Mouse (Mus musculus) forelimb bud, embryonic 11.5 days (tissue): ENCODE data around the gene Calhm1.

Experiments
- DNase-seq: peaks from one replicate; pipeline ENCODE4 v3.0.0-alpha.2; 2012; ENCODE audit warnings: low read depth, low spot score

Gene Calhm1

GRCm38 (mm10) chr19:47144154-47144553, at the start of gene Calhm1:
Gene Calhm1 (minus strand): TSS chr19:47144254.
- no peak for DNase-seq

DNA sequence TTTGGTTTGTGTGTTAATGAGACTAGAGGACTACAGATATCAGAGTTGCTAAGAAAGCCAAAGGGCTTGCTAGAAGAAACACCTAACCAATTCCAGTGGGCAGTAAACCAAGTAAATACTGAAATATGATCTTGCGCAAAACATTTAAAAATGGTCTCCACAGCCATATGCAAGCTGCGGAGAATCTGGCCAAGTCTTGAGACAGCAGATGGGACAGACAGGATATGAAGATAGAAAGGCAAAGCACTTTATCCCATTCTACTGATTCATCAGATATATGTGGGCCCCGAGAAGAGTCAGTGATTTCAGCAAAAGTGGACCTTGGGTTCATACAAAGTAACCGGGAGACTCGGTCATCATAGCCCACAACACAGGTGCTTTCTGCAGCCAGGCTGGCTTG, 48.1 kb upstream of the Calhm1 start:
- DNase-seq: no peak

- peak; percentile 23 for DNase-seq
Measured at GRCm38 (mm10) chr19:47188515-47189128, 44.6 kb upstream of the Calhm1 start.

DNA sequence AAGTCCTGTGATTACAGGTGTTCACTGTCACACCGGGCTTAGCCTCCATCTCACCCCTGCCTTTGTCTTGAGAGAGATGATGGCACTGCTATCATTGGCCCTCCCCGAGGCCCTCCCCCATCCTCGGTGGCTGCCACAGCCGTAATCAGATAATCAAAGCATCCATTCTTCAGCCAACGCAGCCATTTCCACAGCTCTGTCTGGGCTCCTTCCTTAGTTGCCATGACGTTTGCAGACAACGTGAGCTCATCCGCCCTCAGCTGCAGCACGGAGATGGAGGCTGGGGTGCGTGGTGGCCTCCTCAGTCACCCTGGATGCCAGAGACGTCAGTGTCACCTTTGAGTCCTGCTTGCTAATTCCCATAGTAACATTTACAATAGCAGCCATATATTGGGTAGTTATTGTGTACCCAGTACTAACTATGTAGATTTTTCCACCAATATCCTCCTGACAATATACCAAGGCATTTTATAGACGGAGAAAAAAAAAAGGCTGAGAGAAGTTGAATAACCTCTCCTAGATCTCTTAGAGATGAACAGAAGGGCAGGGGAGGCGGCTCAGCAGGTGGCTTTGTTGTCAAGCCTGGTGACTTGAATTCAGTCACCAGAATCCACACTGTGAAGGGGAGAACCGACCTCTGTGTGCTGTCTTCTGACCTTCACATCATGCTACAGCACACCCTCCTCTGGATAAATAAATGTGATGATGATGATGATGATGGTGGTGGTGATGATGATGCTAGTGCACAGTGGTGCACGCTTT, 42.6 kb upstream of the Calhm1 start:
- no peak for DNase-seq

- no peak for DNase-seq
Measured at GRCm38 (mm10) chr19:47184736-47185135, 40.7 kb upstream of the Calhm1 start.

GRCm38 (mm10) chr19:47184221-47184620, 40.2 kb upstream of the Calhm1 start:
- DNase-seq: no peak

GRCm38 (mm10) chr19:47180011-47180410, 36.0 kb upstream of the Calhm1 start:
- DNase-seq: no peak

GRCm38 (mm10) chr19:47179272-47179809, 35.3 kb upstream of the Calhm1 start:
- DNase-seq: no peak

- peak; percentile 71 for DNase-seq
Measured at GRCm38 (mm10) chr19:47178431-47179271, 34.6 kb upstream of the Calhm1 start, which contains the start of gene Neurl1a. Gene Neurl1a (plus strand): TSS chr19:47178820.

DNA sequence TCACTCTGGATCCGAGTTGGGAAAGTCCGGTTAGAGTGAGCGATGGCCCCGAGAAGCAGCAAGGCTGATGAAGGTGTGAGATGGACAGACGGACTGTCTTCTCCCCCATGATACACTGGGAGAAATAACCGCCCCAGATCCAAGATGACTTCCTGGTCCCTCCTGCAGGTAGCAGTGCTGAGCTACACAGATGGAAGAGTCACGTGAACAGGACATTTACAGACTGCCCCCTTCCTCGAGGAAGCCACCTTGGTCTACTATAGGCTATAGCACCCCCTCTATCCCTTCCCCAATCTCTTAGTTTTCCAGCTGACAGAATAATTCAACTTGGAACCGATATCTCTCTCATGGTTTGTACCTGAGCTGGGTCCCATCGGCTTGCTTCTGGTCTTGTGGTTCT, 33.9 kb upstream of the Calhm1 start:
- peak; percentile 46 for DNase-seq

- DNase-seq: no peak
Measured at GRCm38 (mm10) chr19:47176916-47177505, 33.0 kb upstream of the Calhm1 start.

DNA sequence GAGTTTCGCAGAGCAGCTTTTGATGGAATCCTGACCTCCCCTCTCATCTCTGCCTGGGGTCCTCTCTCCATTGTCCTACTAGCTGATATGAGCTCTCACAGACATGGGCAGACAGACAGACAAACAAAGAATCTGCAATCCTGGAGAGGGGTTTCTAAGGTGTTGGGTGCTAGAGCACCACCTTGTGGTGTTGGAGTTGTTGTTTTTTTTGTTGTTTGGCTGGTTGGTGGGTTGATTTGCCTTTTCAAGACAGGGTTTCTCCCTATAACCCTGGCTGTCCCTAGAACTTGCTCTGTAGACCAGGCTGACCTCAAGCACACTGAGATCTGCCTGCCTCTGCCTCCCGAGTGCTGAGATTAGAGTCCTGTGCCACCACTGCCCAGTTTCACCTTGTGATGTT, 31.4 kb upstream of the Calhm1 start:
- DNase-seq: no peak

- no peak for DNase-seq
Measured at GRCm38 (mm10) chr19:47174515-47174914, 30.5 kb upstream of the Calhm1 start.

GRCm38 (mm10) chr19:47168793-47169412, 24.8 kb upstream of the Calhm1 start:
- peak; percentile 80 for DNase-seq

DNA sequence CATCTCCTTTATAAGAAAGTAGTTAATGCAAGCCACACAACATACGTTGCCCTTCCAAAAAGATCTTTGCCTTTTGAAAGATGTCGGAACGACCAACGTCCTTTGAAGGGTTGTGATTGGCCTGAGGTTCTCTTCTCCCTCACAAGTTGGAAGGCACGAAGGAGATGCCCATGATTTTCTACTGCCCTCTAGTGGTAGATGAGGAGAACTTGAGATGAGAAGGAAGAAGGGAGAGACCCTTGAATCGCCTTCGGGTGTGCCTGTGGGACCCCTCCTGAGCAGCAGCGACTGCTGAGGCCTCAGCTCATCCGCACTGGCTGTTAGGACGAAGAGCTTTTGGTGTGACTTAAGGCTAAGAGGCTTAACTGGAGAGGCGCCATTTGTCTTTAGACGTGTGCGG, 24.2 kb upstream of the Calhm1 start:
- DNase-seq: peak; percentile 78

- no peak for DNase-seq
Measured at GRCm38 (mm10) chr19:47167617-47168214, 23.7 kb upstream of the Calhm1 start.

- no peak for DNase-seq
Measured at GRCm38 (mm10) chr19:47166758-47167157, 22.7 kb upstream of the Calhm1 start.

- DNase-seq: no peak
Measured at GRCm38 (mm10) chr19:47163176-47163744, 19.2 kb upstream of the Calhm1 start.

- DNase-seq: no peak
Measured at GRCm38 (mm10) chr19:47161669-47162068, 17.6 kb upstream of the Calhm1 start.

- no peak for DNase-seq
Measured at GRCm38 (mm10) chr19:47157664-47158063, 13.6 kb upstream of the Calhm1 start, which contains the start of gene Calhm3. Gene Calhm3 (minus strand): TSS chr19:47157764.
